Mouse (Mus musculus) megakaryocyte, adult 5-6 weeks (primary cell): Measurements from ENCODE around the gene Tiam2. TPM values are rescaled to one million over a fixed set of nuclear protein-coding genes. Genes with fewer than 3 reads are reported as not detected.

Experiments
- ATAC-seq: 2 replicates; pipeline ENCODE4 v1.8.0; 2016; ENCODE audit warnings: mild to moderate bottlenecking, inconsistent platforms; ENCODE audit not compliant: poor library complexity, severe bottlenecking
- total RNA-seq, 2 experiments: library from RNA; stranded (forward) in 1 of 2; stranded (reverse) in 1 of 2; fragments of 153-499, 151-499 nt in 1 of 2; fragments of 221-1000, 200-1000 nt in 1 of 2; gene quantifications; 2 replicates each; pipeline versions ENCODE4 v1.2.3 to v1.2.4; 2015 to 2017

The Tiam2 gene
- total RNA-seq, 2 experiments from 2014 or later, result 23.7 to 42.3 TPM

DNA sequence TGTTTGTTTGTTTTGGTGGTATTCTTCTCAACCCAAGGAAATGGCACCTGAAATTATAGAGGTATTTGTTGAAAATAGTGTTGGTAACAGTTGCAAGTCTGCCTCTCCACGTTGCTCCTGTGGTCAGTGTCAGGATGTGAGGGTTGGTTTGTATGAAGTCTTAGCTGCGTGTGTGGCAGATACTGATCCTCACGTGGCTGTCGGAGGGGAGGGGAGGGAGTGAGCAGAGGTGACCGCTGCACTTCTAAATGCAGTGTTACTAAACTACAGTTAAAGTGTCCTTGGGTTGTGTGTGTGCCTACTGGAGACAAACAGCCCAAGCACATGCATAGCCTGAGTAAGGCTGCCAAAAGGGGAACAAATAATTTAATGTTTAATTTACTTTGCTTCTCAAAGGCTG lies 164.7 kb downstream of the Tiam2 start:
- ATAC-seq, result peak; percentile 69

DNA sequence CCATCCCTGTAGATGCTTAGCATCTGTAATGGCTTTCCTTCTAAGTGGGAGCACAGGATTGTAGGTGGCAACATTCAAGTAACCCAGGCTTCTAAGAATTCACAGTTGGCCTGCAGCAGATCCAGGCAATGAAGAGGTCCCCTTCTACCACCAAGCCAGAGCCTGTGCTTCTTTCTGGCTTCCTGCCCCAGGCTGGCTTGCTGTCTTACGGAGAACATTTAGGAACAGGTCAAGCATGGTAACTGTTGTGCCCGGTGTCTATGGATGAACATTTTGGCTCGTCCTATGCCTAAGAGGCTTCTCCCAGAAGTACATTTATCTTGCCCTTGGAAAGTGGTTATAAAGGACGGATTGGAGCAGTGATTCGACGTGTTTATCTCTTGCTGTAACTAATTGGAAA lies 165.3 kb downstream of the Tiam2 start:
- no peak for ATAC-seq

GRCm38 (mm10) chr17:3495576-3495975 lies 169.2 kb downstream of the Tiam2 start:
- ATAC-seq, result no peak

DNA sequence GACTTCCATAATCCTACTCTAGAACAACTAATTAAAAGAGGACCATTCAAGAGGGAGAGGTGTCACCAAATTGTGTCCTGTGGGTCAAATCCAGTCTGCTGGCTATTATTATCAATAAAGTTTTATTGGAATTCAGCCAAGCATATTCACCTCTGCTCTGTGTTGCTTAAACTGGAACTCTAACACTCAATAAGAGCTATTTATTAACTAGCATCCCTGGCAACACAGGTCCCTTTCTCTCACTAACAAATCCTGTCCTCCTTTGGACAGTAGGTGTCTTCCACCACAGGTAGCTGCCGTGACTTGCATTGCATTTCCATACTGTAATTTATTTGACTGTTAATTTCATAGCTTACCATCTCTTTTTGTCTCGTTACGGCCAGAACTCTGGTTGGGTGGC lies 169.7 kb downstream of the Tiam2 start:
- no peak for ATAC-seq

DNA sequence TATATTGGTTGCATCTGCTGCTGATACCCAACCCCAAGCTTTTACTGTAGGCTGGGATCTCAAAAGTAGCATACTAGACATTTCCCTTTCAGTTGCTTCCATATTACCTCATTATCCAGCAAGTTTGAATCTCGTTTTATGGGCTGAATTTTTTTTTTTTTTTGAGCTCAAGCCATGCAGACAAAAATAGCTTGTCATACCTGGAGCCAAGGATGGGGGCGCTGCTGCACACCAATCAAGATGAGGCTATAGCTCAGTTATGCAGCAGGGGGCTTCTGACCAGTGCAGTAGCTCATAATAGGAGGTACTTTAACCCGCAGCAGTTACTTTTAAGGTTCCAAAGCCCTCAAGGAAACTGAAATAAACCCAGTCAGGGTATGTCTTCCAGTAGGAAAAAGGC lies 171.7 kb downstream of the Tiam2 start:
- peak; percentile 75; the same call in 1 of the 2 replicates for ATAC-seq

DNA sequence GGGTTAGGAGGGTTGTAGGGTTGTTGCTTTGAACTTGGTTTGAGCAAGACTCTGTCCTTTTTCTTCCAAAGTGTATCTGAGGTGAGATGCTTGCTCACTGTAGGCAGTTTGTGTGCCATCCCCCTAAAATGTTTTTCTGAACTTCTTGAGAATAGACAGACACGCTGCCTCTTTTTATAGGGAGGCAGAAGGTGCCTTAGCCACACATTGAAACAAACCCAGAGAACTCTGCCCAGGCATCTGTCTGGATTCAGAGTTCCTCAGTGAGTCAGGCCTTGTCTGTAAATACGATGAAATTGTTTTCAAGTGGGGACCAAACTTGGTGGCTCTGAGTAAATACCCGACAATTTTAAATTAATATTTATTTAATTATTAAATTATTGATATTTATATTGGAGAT lies 172.2 kb downstream of the Tiam2 start:
- ATAC-seq, result no peak

GRCm38 (mm10) chr17:3499468-3499867 lies 173.1 kb downstream of the Tiam2 start:
- no peak for ATAC-seq

DNA sequence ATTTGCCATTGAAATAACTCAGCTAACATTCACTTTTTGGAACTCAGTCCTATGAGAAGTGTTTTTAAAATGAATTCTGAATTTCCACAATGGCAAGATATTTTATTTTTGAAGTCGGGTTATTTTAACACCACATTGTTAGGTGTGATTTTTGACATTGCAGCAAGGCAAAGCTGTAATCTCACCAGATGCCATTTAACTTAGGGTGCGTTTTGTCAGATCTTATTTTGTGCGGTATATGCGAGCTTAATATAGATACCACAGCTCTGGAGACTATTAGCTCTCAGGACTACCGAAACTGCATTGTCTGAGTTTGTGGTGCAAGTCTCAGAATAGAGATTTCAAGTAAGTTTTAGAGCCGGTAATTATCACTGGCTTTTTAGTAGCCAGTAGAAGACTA lies 173.7 kb downstream of the Tiam2 start:
- ATAC-seq, result no peak

- ATAC-seq, result no peak
Observed at GRCm38 (mm10) chr17:3500936-3501335, 174.6 kb downstream of the Tiam2 start.

GRCm38 (mm10) chr17:3505711-3506110 lies 179.3 kb downstream of the Tiam2 start:
- no peak for ATAC-seq

DNA sequence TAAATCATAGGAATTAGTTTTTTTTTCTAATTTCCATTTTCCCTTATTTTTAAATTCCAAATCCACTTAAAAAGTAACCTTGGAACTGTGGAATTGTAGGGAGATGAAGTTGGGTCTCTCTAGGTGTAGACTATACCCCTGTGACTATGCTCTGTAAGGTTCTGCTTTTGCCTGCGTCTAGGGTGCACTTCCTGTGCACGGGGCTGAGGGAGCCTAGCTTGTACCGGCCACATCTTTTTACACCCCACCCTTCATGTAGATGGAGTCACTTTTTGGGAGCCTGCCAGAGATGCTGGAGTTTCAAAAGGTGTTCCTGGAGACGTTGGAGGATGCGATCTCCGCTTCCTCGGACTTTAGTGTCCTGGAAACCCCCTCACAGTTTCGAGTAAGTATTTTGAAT lies 180.1 kb downstream of the Tiam2 start:
- 0 out of 2 replicates have a peak, but pooled peaks have one; percentile 41 for ATAC-seq

- peak; percentile 97 for ATAC-seq
Observed at GRCm38 (mm10) chr17:3509841-3510240, 183.5 kb downstream of the Tiam2 start.

DNA sequence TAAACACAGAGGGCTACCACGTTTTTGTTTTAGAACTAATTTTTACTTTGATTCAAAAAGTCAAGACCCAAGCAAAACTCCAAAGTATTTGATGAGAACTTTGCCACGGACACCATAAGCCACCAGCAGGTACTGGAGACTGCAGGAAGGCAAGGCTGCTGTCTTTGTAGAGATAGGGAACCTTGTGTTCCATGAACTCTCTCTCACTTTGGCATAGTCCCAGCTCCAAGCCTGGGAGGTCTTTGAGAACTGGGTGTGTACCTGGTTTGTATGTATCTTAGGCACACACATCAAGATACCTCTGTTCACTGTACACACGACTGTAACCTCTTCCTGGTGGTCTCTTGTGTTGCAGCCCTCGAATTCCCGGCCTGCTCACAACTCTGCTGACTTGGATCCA lies 187.9 kb downstream of the Tiam2 start:
- ATAC-seq, result no peak

DNA sequence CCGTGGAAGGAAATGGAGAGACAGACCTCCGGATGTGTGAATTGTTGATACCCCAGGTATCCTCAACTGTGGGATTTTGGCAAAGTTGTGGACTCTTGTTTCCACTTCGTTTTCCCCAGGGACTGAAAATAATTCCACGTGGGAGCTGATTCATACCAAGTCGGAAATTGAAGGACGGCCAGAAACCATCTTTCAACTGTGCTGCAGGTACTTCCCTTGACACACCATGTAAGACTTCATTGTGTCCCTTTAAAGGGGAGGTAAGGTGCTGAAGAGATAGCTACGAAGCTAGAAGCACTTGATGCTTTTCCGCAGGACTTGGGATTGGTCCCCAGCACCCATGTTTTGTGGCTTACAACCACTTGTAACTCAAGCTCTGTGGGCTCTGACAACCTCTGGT lies 189.5 kb downstream of the Tiam2 start:
- ATAC-seq, result no peak

DNA sequence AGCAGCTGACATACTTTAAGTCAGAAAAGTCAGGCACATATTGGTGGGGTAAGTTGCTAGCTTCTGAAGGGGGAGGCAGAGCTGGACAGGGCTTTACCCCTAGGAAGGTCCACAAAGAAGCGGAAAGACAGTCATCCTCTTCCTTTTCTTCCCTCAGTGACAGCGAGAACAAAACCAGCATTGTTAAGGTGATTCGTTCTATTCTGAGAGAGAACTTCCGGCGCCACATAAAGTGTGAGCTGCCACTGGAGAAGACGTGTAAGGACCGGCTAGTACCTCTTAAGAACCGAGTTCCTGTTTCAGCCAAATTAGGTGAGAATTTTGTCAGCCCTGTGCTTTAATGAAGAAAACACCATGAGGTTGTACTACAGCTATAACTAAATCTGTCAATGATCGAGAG lies 190.0 kb downstream of the Tiam2 start:
- ATAC-seq, result no peak

- ATAC-seq, result no peak
Observed at GRCm38 (mm10) chr17:3520344-3520743, 194.0 kb downstream of the Tiam2 start.

- ATAC-seq, result no peak
Observed at GRCm38 (mm10) chr17:3527841-3528471, 201.6 kb downstream of the Tiam2 start.

- no peak for ATAC-seq
Observed at GRCm38 (mm10) chr17:3529523-3529922, 203.2 kb downstream of the Tiam2 start.

DNA sequence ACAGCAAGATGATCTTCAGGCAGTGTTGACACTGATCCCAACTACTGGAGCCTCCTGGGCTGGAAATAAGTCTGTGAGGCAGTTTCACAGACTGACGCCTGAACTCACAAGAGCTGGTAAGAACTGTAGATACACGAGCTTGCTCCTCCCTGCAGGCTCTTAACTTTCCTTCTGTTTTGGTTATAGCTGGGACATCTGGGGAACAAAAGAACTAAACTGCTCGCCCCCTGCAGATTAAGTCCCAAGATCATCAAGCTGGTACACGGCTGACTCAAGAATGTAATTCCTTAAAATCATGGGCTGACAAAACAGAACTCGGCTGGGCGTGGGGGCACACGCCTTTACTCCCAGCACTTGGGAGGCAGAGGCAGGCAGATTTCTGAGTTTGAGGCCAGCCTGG lies 204.2 kb downstream of the Tiam2 start:
- no peak for ATAC-seq

DNA sequence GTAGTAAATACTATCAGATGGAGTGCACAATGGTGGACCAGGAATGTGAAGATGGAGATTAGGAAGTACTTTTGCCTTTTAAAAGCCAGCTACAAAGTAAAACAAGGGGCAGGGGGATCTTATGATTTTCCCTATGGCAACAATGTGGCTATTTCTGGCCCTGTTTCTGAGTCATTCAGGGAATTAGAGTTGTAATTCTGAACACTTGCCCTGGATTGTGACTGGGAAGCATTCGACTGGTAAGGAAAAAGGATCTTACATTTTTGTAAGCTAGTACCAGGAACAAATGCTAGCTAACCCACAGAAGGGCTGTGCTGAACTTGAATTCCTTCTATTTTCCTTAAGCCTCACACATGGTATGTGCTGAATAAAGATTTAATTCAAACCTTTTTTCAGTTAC lies 205.3 kb downstream of the Tiam2 start:
- no peak for ATAC-seq

- ATAC-seq, result no peak
Observed at GRCm38 (mm10) chr17:3532254-3532653, 205.9 kb downstream of the Tiam2 start, which contains the start of gene Cldn20. Gene Cldn20, plus strand, starts transcription at chr17:3532554.

DNA sequence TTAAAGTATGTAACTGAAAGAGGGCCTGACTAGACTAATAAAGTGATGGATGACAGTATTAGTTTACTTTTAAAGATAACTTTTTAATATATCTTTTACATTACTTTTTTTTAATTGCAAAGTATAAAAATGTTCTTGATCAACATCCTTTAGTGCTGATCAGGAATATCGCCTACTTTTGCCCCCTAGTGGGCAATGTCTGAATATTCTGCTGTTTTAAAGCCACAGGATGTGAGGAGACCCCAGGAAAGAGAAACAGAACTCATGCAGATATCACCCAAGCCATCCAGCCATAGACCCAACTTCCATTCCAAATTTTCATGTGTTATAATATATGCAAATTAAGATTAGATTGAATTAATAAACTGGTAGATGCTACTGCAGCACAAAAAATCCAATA lies 207.1 kb downstream of the Tiam2 start:
- no peak for ATAC-seq

GRCm38 (mm10) chr17:3540304-3540703 lies 213.9 kb downstream of the Tiam2 start:
- no peak for ATAC-seq
